Mouse (Mus musculus) kidney, adult 18-20 months (tissue): Measurements from ENCODE around the gene Gpr62.

Source experiments
- DNase-seq: peaks from one replicate; pipeline ENCODE4 v3.0.0; 2021

The Gpr62 gene

GRCm38 (mm10) chr9:106473753-106474105 is 8.0 kb upstream of the Gpr62 start:
- no peak for DNase-seq

- peak; percentile 42 for DNase-seq
These were observed 7.5 kb upstream of the Gpr62 start for GRCm38 (mm10) chr9:106473081-106473752.

- DNase-seq, result no peak
These were observed 6.6 kb upstream of the Gpr62 start for GRCm38 (mm10) chr9:106472321-106472720.

- peak; percentile 60 for DNase-seq
These were observed 6.2 kb upstream of the Gpr62 start for GRCm38 (mm10) chr9:106471892-106472291.

GRCm38 (mm10) chr9:106470991-106471750 is 5.4 kb upstream of the Gpr62 start:
- no peak for DNase-seq

- no peak for DNase-seq
These were observed 4.0 kb upstream of the Gpr62 start for GRCm38 (mm10) chr9:106469776-106470175.

GRCm38 (mm10) chr9:106469317-106469716 is 3.6 kb upstream of the Gpr62 start:
- no peak for DNase-seq

- DNase-seq, result no peak
These were observed 2.0 kb upstream of the Gpr62 start for GRCm38 (mm10) chr9:106467746-106468145.

- no peak for DNase-seq
These were observed 983 bp upstream of the Gpr62 start for GRCm38 (mm10) chr9:106466721-106467120.

GRCm38 (mm10) chr9:106464751-106465541 is 792 bp downstream of the Gpr62 start:
- DNase-seq, result peak; percentile 67

- no peak for DNase-seq
These were observed 2.3 kb downstream of the Gpr62 start for GRCm38 (mm10) chr9:106463122-106464063.

GRCm38 (mm10) chr9:106462430-106462800 is 3.3 kb downstream of the Gpr62 start:
- no peak for DNase-seq

- DNase-seq, result no peak
These were observed 3.9 kb downstream of the Gpr62 start for GRCm38 (mm10) chr9:106461641-106462429.

GRCm38 (mm10) chr9:106461026-106461415 is 4.7 kb downstream of the Gpr62 start:
- DNase-seq, result no peak

- DNase-seq, result no peak
These were observed 5.2 kb downstream of the Gpr62 start for GRCm38 (mm10) chr9:106460401-106461025.

- no peak for DNase-seq
These were observed 5.8 kb downstream of the Gpr62 start for GRCm38 (mm10) chr9:106459946-106460345.

- no peak for DNase-seq
These were observed 7.8 kb downstream of the Gpr62 start for GRCm38 (mm10) chr9:106457920-106458319.

- DNase-seq, result no peak
These were observed 8.6 kb downstream of the Gpr62 start for GRCm38 (mm10) chr9:106457163-106457559.

GRCm38 (mm10) chr9:106456325-106457162 is 9.2 kb downstream of the Gpr62 start:
- DNase-seq, result no peak
